17 mouse cellular contexts compared by ENCODE assay signal in the genomic region with DNA sequence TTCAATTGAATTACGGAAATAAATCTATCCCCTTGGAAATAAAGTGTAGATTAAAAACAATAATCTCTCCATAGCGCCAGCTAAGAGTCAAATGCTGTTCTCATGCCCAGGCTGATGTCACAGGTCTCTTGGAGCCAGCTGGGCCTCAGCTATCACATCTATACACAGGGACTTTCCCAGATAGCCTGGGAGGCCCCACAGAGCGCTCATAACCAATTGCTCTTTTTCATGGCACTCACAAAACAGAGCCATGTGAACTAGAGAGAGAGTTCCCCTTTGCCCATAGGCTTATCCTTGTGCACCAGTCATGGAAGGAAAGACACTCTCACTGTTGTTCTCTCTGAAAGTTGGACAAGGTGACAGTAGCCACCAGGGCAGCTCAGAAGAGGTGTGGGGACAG.
"Had no signal": no experiment of that assay in that cellular context is flagged by ENCODE, and none has a peak within 500 bp of the region (broad histone marks: within the 10 kb centered on the region; RNA-seq: fewer than 3 reads in every experiment).

No protein-coding gene starts in this region.

- ATAC-seq: hindbrain, embryonic 16.5 days; intestine, embryonic 15.5 days; intestine, postnatal 0 days; liver, embryonic 12.5 days had no signal

- DNase-seq: gastrocnemius, adult 2 months; gastrocnemius, postnatal 10 days; gastrocnemius, postnatal 36 days; heart, adult 2 months; heart, postnatal 14 days; heart, postnatal 4 days; kidney, adult 2 months; kidney, adult 9 months; kidney, postnatal 14 days; kidney, postnatal 36 days; layer of hippocampus, adult 9-11 months; layer of hippocampus, postnatal 36 days; left cerebral cortex, postnatal 4 days had no signal
